Mouse (Mus musculus) neural tube, embryonic 15.5 days (tissue): ENCODE measurements around the gene Oscp1. TPM values are rescaled to one million over a fixed set of nuclear protein-coding genes. Genes with fewer than 3 reads are reported as not detected.

Experiments
- ATAC-seq: fragments of 200-750 bp; cut with Nextera tagmentation; 2 replicates; pipeline ENCODE4 v1.8.0; 2017; ENCODE audit warnings: mild to moderate bottlenecking, moderate TSS enrichment, moderate library complexity; ENCODE audit not compliant: low FRiP score
- H3K27ac ChIP-seq: fragments of 300-500 bp; sonication (generic); replicated peaks from 2 replicates; pipeline ENCODE4 v1.5.1; 2015; ENCODE audit warnings: mild to moderate bottlenecking, inconsistent platforms
- H3K27me3 ChIP-seq: fragments of 300-500 bp; sonication (generic); replicated peaks from 2 replicates; pipeline ENCODE4 v1.6.1; 2015; ENCODE audit warnings: inconsistent platforms
- H3K36me3 ChIP-seq: fragments of 300-500 bp; sonication (generic); 2 replicates; pipeline ENCODE4 v1.6.1; 2015; ENCODE audit warnings: inconsistent platforms
- H3K4me1 ChIP-seq: fragments of 300-500 bp; sonication (generic); 2 replicates; pipeline ENCODE4 v1.6.1; 2015; ENCODE audit warnings: inconsistent platforms
- H3K4me2 ChIP-seq: fragments of 300-500 bp; sonication (generic); 2 replicates; pipeline ENCODE4 v1.6.1; 2015; ENCODE audit warnings: inconsistent platforms, mild to moderate bottlenecking, moderate library complexity
- H3K4me3 ChIP-seq: fragments of 300-500 bp; sonication (generic); replicated peaks from 2 replicates; pipeline ENCODE4 v1.5.1; 2015; ENCODE audit warnings: mild to moderate bottlenecking, inconsistent platforms
- H3K9ac ChIP-seq: fragments of 300-500 bp; sonication (generic); replicated peaks from 2 replicates; pipeline ENCODE4 v1.6.1; 2015; ENCODE audit warnings: mild to moderate bottlenecking, inconsistent platforms
- H3K9me3 ChIP-seq: fragments of 300-500 bp; sonication (generic); replicated peaks from 2 replicates; pipeline ENCODE4 v1.6.1; 2016; ENCODE audit warnings: inconsistent platforms
- WGBS: fragments of 180-500 bp; shearing (Covaris S2); methylation state at CpG from one replicate; pipeline ENCODE4 v1.1.7; 2015; ENCODE audit warnings: mixed read lengths; 5-methylcytosine and 5-hydroxymethylcytosine counted together
- polyA plus RNA-seq: library from polyadenylated mRNA; unstranded; fragments of >200 nt; fragmentation: Nextera tagmentation; extraction: Ambion mirVana; gene quantifications from 2 replicates; pipeline ENCODE4 v1.2.1, GENCODE M21; 2015

Gene Oscp1
- polyA plus RNA-seq, 1 experiment from 2014 or later, result 38.3 TPM

DNA sequence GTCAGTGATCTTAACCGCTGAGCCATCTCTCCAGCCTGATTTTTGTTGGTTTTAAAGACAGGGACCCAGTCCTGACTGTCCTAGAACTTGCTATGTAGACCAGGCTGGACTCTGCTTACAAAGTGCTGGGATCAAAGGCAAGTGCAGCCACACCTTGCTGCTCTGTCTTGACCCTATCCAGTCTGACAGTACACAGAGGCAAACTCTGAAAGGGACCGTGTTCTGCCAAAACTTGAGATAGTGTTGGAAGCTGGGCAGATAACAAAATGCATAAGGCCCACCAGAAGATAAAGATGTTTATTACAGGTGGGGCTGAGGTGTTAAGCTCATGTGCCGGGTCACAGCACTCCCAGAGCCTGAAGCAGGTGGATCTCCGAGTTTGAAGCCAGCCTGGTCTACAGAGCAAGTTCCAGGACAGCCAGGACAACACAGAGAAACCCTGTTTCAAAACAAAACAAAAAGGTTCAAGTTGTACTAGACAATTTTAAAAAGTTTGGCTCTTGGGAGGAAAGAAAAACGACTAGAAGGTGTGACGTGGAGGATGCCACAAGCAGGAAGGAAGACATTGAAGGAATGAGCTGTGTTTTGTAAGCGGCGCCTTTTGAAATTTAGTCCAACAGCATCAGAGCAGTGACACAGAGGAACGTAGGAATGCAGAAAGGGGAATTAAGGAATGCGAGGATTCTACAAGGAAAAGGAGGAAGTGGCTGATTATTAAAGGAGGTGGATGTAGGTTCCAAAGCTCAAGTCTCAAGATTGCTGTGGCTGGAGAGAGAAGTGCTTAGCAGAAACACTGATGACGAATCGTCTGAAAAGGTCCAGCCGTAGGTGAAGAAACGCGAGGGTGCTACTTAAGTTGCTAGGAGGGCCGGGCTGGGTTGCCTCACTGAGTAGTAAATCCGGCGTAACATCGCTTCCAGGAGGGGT lies 895 bp upstream of the Oscp1 start:
- H3K4me2 ChIP-seq, result peak overlapping the region; percentile 86
- no peaks in the 10 kb centered on the region for H3K9me3 ChIP-seq
- no peaks in the 10 kb centered on the region for H3K27me3 ChIP-seq
- H3K4me1 ChIP-seq, result peaks cover 28% of the 10 kb centered on the region
- H3K9ac ChIP-seq, result peak overlapping the region; percentile 51
- peaks cover 31% of the 10 kb centered on the region for H3K36me3 ChIP-seq
- H3K27ac ChIP-seq, result no peak overlapping the region; the same call in 1 of the 2 replicates
- peak overlapping the region; percentile 79 for H3K4me3 ChIP-seq
- WGBS, result 16% methylated on average over 19 of the region's 19 CpGs
- 0 out of 2 replicates have a peak, but pooled peaks have one; percentile 15 for ATAC-seq

DNA sequence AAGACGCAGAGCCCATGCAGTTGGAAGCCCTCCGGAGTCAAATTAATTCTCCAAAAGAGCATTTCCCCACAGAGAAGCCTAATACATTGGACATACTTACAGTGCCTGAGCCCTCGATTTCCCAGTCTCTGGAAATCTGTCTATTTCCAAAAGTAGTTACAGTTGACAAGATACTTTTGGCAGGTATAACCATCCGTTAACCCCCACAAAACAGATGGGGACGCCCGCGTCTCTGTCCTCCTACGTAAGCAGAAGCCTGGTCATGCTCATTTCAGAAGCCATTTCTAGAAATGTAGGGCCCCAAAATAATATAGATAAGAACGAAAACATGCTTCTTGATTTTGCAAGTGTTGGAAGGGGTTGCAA lies 615 bp downstream of the Oscp1 start:
- Histone ChIP-seq H3K4me3 (peak overlapping the region; percentile 79), H3K27me3 (no peaks in the 10 kb centered on the region), H3K27ac (peak overlapping the region; percentile 78), H3K9me3 (no peaks in the 10 kb centered on the region), H3K4me2 (peak overlapping the region; percentile 86), H3K9ac (peak overlapping the region; percentile 76), H3K36me3 (peaks cover 18% of the 10 kb centered on the region), H3K4me1 (peaks cover 29% of the 10 kb centered on the region)
- ATAC-seq, result no peak
- 39% methylated on average over 9 of the region's 9 CpGs for WGBS

DNA sequence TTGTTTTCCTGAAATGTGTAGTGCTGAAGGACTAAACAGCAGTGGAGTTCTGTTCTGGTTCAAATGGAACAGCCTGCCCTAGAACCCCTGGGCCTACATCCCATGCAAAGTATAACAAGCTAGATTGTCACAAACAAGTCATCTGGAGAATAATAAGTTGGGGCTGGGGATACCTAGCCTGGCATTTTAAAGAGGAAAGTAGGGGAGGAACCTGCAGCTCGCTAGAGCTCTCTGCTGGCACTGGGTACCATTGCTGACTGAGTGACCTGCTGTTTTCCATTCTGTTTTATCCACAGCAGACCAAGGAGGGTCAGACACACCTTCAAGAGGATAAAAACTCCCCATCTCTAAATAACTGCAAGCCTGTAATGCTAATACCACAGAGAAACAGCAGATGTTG lies 4.5 kb downstream of the Oscp1 start:
- H3K4me2 ChIP-seq, result no peak overlapping the region
- H3K4me3 ChIP-seq, result no peak overlapping the region
- no peak for ATAC-seq
- no peaks in the 10 kb centered on the region for H3K27me3 ChIP-seq
- H3K4me1 ChIP-seq, result peaks cover 22% of the 10 kb centered on the region
- H3K36me3 ChIP-seq, result no peaks in the 10 kb centered on the region
- no peaks in the 10 kb centered on the region for H3K9me3 ChIP-seq
- no peak overlapping the region for H3K27ac ChIP-seq
- 36% methylated on average over 1 of the region's 1 CpGs for WGBS
- H3K9ac ChIP-seq, result no peak overlapping the region

- H3K9ac ChIP-seq, result no peak overlapping the region
- 90% methylated on average over 7 of the region's 7 CpGs for WGBS
- no peaks in the 10 kb centered on the region for H3K36me3 ChIP-seq
- H3K9me3 ChIP-seq, result no peaks in the 10 kb centered on the region
- H3K4me2 ChIP-seq, result no peak overlapping the region
- no peaks in the 10 kb centered on the region for H3K27me3 ChIP-seq
- no peak overlapping the region for H3K27ac ChIP-seq
- H3K4me3 ChIP-seq, result no peak overlapping the region
- no peak for ATAC-seq
- H3K4me1 ChIP-seq, result peaks cover 7% of the 10 kb centered on the region; the same call in 1 of the 2 replicates
These were observed 6.9 kb downstream of the Oscp1 start for GRCm38 (mm10) chr4:126065241-126065640.

DNA sequence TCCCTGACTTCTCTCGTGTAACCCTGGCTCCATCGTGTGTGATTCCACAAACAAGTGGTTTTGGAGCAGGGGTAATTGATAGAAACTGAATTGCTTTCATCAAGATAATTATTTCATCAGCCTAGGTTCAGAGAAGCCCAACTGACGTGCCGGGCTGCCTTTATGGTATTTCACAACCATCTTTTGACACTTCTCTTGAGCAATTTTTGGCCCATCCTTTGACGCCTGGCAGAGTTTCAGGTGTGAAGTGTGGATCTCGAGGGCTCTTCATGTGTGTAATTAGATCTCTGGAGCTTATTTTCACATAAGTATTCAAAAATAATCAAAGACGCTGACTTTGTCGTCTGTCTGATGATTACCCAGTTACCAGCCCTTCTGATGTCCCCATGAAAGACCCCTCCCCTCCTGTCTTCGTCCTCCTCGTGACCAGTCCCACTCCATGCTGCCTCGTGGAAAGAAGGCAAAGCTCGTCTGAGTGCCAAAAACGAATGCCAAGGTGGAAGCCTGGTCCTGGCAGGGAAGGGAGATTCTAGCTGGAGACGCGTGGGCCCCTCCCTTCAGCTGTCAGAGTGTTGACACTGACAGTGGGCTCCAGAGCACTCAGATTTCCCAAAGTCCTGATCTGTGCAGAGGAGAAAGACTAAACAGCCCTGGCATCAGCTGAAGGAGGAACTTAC lies 9.2 kb downstream of the Oscp1 start:
- WGBS, result 82% methylated on average over 15 of the region's 15 CpGs
- H3K27me3 ChIP-seq, result no peaks in the 10 kb centered on the region
- H3K36me3 ChIP-seq, result no peaks in the 10 kb centered on the region
- ATAC-seq, result no peak
- H3K9ac ChIP-seq, result no peak overlapping the region
- H3K4me3 ChIP-seq, result no peak overlapping the region
- no peaks in the 10 kb centered on the region for H3K4me1 ChIP-seq
- H3K4me2 ChIP-seq, result no peak overlapping the region
- no peak overlapping the region for H3K27ac ChIP-seq
- H3K9me3 ChIP-seq, result no peaks in the 10 kb centered on the region

GRCm38 (mm10) chr4:126068842-126069241 lies 10.5 kb downstream of the Oscp1 start:
- H3K4me3 ChIP-seq, result no peak overlapping the region
- H3K27ac ChIP-seq, result no peak overlapping the region
- no peak for ATAC-seq
- H3K9me3 ChIP-seq, result no peaks in the 10 kb centered on the region
- H3K36me3 ChIP-seq, result 0 out of 2 replicates have a peak, but pooled peaks cover 3% of the 10 kb centered on the region
- no peaks in the 10 kb centered on the region for H3K27me3 ChIP-seq
- 91% methylated on average over 6 of the region's 6 CpGs for WGBS
- H3K4me2 ChIP-seq, result no peak overlapping the region
- no peak overlapping the region for H3K9ac ChIP-seq
- no peaks in the 10 kb centered on the region for H3K4me1 ChIP-seq

GRCm38 (mm10) chr4:126077833-126078232 lies 19.5 kb downstream of the Oscp1 start:
- WGBS, result 87% methylated on average over 6 of the region's 6 CpGs
- ATAC-seq, result no peak
- Histone ChIP-seq H3K27ac (no peak overlapping the region), H3K27me3 (no peaks in the 10 kb centered on the region), H3K36me3 (peaks cover 36% of the 10 kb centered on the region), H3K4me2 (no peak overlapping the region), H3K4me1 (no peaks in the 10 kb centered on the region), H3K4me3 (no peak overlapping the region), H3K9ac (no peak overlapping the region), H3K9me3 (no peaks in the 10 kb centered on the region)

- Histone ChIP-seq H3K27ac (no peak overlapping the region), H3K4me1 (no peaks in the 10 kb centered on the region), H3K4me3 (no peak overlapping the region), H3K9me3 (no peaks in the 10 kb centered on the region), H3K9ac (no peak overlapping the region), H3K36me3 (peaks cover 44% of the 10 kb centered on the region), H3K4me2 (no peak overlapping the region), H3K27me3 (no peaks in the 10 kb centered on the region)
- no peak for ATAC-seq
- WGBS, result 82% methylated on average over 4 of the region's 4 CpGs
These were observed 20.9 kb downstream of the Oscp1 start for GRCm38 (mm10) chr4:126079266-126079665.

GRCm38 (mm10) chr4:126081601-126082000 lies 23.2 kb downstream of the Oscp1 start:
- no peak overlapping the region for H3K4me2 ChIP-seq
- H3K27me3 ChIP-seq, result no peaks in the 10 kb centered on the region
- H3K9me3 ChIP-seq, result no peaks in the 10 kb centered on the region
- no peaks in the 10 kb centered on the region for H3K4me1 ChIP-seq
- WGBS, result 98% methylated on average over 1 of the region's 1 CpGs
- peaks cover 36% of the 10 kb centered on the region for H3K36me3 ChIP-seq
- ATAC-seq, result no peak
- H3K9ac ChIP-seq, result no peak overlapping the region
- no peak overlapping the region for H3K4me3 ChIP-seq
- no peak overlapping the region for H3K27ac ChIP-seq

DNA sequence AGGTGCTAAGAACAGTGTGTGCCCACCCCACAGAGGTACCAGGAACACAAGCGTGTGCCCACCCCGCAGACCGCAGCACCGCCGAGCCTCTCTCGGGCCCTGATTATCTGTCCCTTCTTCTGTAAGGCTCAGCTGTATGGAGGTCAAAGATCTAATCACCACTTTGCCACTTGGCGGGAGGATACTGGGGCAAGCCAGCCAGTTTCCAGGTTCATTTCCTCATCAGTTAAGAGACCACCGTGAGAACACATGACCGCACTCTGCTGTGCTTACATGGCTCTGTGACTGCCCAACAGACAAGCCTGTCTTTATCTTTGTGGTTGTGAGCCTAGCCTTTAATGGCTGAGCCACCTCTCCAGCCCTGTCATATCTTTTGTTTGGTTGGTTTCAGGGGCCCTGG lies 24.7 kb downstream of the Oscp1 start:
- no peak overlapping the region for H3K4me3 ChIP-seq
- H3K9me3 ChIP-seq, result no peaks in the 10 kb centered on the region
- no peak overlapping the region for H3K4me2 ChIP-seq
- H3K4me1 ChIP-seq, result no peaks in the 10 kb centered on the region
- 94% methylated on average over 9 of the region's 9 CpGs for WGBS
- no peaks in the 10 kb centered on the region for H3K27me3 ChIP-seq
- H3K9ac ChIP-seq, result no peak overlapping the region
- no peak for ATAC-seq
- peaks cover 39% of the 10 kb centered on the region for H3K36me3 ChIP-seq
- H3K27ac ChIP-seq, result no peak overlapping the region

DNA sequence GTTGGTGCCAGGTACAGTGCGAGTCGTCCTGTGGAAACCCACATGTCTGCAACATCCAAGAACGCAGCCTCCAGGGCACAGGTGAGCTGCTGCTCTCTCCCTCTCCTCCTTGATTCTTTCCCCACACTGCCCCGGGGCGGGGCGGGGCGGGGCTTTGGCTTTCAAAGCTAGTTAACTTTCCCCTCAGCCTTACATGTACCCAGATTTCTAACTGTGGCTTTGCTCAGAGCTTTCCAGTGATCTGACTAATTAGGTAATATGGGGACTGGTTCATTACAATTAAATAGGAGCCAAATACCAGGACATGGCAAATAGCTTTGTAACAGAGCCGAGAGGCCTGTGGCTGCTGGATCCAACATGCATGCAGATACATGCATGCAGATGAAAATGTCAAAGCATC lies 26.0 kb downstream of the Oscp1 start:
- 79% methylated on average over 8 of the region's 8 CpGs for WGBS
- H3K4me1 ChIP-seq, result no peaks in the 10 kb centered on the region
- H3K4me2 ChIP-seq, result no peak overlapping the region
- H3K27me3 ChIP-seq, result no peaks in the 10 kb centered on the region
- no peak overlapping the region for H3K4me3 ChIP-seq
- no peaks in the 10 kb centered on the region for H3K9me3 ChIP-seq
- ATAC-seq, result no peak
- H3K27ac ChIP-seq, result no peak overlapping the region
- peaks cover 48% of the 10 kb centered on the region for H3K36me3 ChIP-seq
- no peak overlapping the region for H3K9ac ChIP-seq
